Mouse (Mus musculus): Measurements from ENCODE around the gene Klk10. TPM values are rescaled to one million over a fixed set of nuclear protein-coding genes. Genes with fewer than 3 reads are reported as not detected.

Klk10 gene
- polyA plus RNA-seq (2014; fragmentation: Nextera tagmentation; extraction: Ambion mirVana): not detected in 2 replicates

DNA sequence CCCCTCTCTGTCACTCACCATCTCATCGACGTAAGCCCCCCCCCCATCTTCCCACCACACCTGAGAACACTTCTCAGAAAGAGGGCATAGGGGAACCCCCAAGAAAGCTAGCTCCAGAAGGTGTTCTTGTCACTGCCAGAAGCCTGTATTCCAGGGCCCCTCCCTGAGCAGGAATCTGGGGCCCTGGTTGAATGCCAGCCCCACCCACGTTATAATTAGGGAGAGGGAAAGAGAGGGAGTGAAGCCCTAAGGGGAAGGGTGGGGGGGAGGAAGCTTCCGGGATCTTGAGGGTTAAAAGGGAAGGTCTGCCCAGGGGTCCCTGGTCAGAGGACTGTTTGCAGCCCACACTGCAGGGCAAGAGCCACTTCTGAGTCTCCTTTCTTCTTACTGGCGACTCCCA lies at the start of gene Klk10:
Klk10 (plus strand) TSS at position 290 of the 400 bp plus-strand sequence.
- H3K9me3 ChIP-seq (ENCODE audit: control insufficient read depth, low read length): no peaks in the 10 kb centered on the region
- H3K27me3 ChIP-seq (ENCODE audit: control insufficient read depth, insufficient read depth, low read length): 0 out of 2 replicates have a peak, but pooled peaks cover 9% of the 10 kb centered on the region
- H3K4me1 ChIP-seq (replicated peaks; ENCODE audit: control insufficient read depth, insufficient read depth, low read length): no peaks in the 10 kb centered on the region
- no peaks in the 10 kb centered on the region for H3K36me3 ChIP-seq (replicated peaks; ENCODE audit: control insufficient read depth, insufficient read depth)
- no peak within 1 kb of the TSS for H3K9ac ChIP-seq
- 68% methylated on average over 5 of the region's 5 CpGs for WGBS
- no peak within 1 kb of the TSS for H3K4me2 ChIP-seq (replicated peaks)
- no peak within 1 kb of the TSS for H3K27ac ChIP-seq
- DNase-seq (ENCODE audit: low spot score) (no peak), ATAC-seq (ENCODE audit: low FRiP score) (no peak)
- H3K4me3 ChIP-seq (replicated peaks; ENCODE audit: low read length): no peak within 1 kb of the TSS

DNA sequence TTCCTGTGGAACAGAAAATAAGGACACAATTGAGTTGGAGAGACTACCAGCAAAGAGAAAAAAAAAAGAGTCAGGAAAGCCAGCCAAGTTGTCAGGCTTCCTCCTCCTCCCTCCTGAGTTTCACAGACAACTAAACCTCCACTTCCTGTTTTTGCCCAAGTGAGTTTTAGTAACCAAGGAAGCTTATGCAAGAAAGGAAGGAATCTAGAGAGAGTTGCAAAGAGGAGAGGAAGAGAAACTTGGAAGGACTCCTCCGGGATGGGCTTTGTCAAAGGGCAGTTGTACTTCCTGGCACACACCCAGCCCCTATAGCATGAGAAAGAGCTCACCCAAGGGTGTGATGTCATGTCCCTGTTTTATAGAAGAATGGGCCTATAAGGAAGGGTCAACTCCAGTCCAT lies 33.0 kb upstream of the Klk10 start:
- Histone ChIP-seq H3K4me3 (replicated peaks; ENCODE audit: low read length) (no peak overlapping the region), H3K4me1 (replicated peaks; ENCODE audit: control insufficient read depth, insufficient read depth, low read length) (no peaks in the 10 kb centered on the region), H3K9me3 (ENCODE audit: control insufficient read depth, low read length) (no peaks in the 10 kb centered on the region), H3K4me2 (replicated peaks) (no peak overlapping the region), H3K9ac (no peak overlapping the region), H3K36me3 (replicated peaks; ENCODE audit: control insufficient read depth, insufficient read depth) (no peaks in the 10 kb centered on the region), H3K27me3 (ENCODE audit: control insufficient read depth, insufficient read depth, low read length) (no peaks in the 10 kb centered on the region), H3K27ac (no peak overlapping the region)
- DNase-seq (ENCODE audit: low spot score) (peak; percentile 26), ATAC-seq (ENCODE audit: low FRiP score) (no peak)
- 37% methylated on average over 1 of the region's 1 CpGs for WGBS

DNA sequence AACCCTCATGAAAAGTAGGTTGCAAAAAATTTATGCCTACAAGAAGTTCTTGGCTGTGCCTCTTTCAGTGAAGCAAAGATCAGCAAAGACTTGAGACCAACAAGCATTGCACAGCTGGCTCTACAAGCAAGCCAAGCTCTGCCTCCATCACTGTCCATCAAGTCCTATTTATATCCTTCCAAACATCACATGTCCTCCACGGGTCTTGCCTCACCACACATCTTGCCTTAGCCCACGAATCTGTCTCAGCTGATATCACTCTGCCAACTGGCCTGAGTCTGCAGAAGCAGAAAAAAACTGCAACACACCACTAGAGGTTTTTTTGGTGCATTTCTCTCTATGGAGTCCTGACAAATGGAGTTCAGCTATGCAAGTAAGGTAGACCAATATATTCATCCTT lies 28.0 kb upstream of the Klk10 start:
- 74% methylated on average over 2 of the region's 2 CpGs for WGBS

DNA sequence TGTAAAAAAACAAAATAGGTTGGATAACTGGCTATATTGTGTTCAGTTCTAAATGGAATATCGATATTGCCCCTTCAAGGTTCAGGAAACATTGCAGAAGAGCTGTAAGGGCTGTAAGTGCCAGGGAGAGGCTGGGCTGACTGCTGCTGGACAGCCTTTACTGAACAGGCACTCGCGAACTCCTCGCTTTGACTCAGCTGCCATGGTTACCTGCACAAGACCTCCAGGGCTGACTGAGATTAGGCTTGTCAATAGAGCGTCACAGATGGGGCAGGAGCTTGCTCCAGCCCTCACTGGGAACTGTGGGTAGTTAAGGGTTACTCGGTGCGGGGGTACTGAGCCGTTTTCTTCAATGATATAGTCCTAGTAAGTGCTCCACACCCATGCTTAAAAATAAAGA lies 14.4 kb upstream of the Klk10 start:
- no peak for DNase-seq (ENCODE audit: low spot score)
- WGBS: 45% methylated on average over 8 of the region's 8 CpGs

More for the DNA sequence above, 28.0 kb upstream of the Klk10 start:
- no peak overlapping the region for H3K9ac ChIP-seq
- no peak overlapping the region for H3K4me2 ChIP-seq (replicated peaks)
- no peak overlapping the region for H3K4me3 ChIP-seq (replicated peaks; ENCODE audit: low read length)
- H3K27ac ChIP-seq: no peak overlapping the region
- no peaks in the 10 kb centered on the region for H3K27me3 ChIP-seq (ENCODE audit: control insufficient read depth, insufficient read depth, low read length)
- no peaks in the 10 kb centered on the region for H3K36me3 ChIP-seq (replicated peaks; ENCODE audit: control insufficient read depth, insufficient read depth)
- no peak for ATAC-seq (ENCODE audit: low FRiP score)
- no peaks in the 10 kb centered on the region for H3K4me1 ChIP-seq (replicated peaks; ENCODE audit: control insufficient read depth, insufficient read depth, low read length)
- H3K9me3 ChIP-seq (ENCODE audit: control insufficient read depth, low read length): no peaks in the 10 kb centered on the region
- no peak for DNase-seq (ENCODE audit: low spot score)

DNA sequence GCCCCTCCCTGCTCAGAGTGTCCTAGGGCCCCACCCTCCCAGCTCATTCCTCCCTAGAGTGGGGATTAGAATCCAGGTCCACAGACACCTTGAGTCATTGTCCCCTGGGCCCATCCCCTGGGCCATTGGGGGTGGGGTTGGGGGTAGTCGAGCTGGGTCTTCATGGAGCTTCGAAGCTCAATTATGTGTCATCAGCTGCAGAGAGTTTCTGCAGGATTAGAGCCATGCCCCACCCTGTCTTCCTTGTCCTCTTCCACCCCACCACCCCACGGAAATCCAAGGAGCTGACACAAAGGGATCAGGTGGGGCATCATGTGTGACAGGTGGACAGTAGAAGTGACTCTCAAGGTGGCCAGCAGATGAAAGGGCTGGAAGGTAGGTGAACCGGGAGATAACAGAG lies 12.2 kb upstream of the Klk10 start, which contains the start of gene Klk12:
Klk12 (plus strand) TSS at position 301 of the 400 bp plus-strand sequence.
- Histone ChIP-seq H3K9ac (no peak within 1 kb of the TSS), H3K4me1 (replicated peaks; ENCODE audit: control insufficient read depth, insufficient read depth, low read length) (no peaks in the 10 kb centered on the region), H3K4me2 (replicated peaks) (no peak within 1 kb of the TSS), H3K4me3 (replicated peaks; ENCODE audit: low read length) (no peak within 1 kb of the TSS), H3K27ac (no peak within 1 kb of the TSS), H3K27me3 (ENCODE audit: control insufficient read depth, insufficient read depth, low read length) (no peaks in the 10 kb centered on the region), H3K9me3 (ENCODE audit: control insufficient read depth, low read length) (no peaks in the 10 kb centered on the region), H3K36me3 (replicated peaks; ENCODE audit: control insufficient read depth, insufficient read depth) (no peaks in the 10 kb centered on the region)
- ATAC-seq (ENCODE audit: low FRiP score) (no peak), DNase-seq (ENCODE audit: low spot score) (no peak)
- 87% methylated on average over 4 of the region's 4 CpGs for WGBS

More for the DNA sequence above, 14.4 kb upstream of the Klk10 start:
- Histone ChIP-seq H3K27me3 (ENCODE audit: control insufficient read depth, insufficient read depth, low read length) (no peaks in the 10 kb centered on the region), H3K4me2 (replicated peaks) (no peak overlapping the region), H3K36me3 (replicated peaks; ENCODE audit: control insufficient read depth, insufficient read depth) (no peaks in the 10 kb centered on the region), H3K27ac (no peak overlapping the region), H3K4me1 (replicated peaks; ENCODE audit: control insufficient read depth, insufficient read depth, low read length) (no peaks in the 10 kb centered on the region), H3K9ac (no peak overlapping the region), H3K9me3 (ENCODE audit: control insufficient read depth, low read length) (no peaks in the 10 kb centered on the region), H3K4me3 (replicated peaks; ENCODE audit: low read length) (no peak overlapping the region)
- no peak for ATAC-seq (ENCODE audit: low FRiP score)

DNA sequence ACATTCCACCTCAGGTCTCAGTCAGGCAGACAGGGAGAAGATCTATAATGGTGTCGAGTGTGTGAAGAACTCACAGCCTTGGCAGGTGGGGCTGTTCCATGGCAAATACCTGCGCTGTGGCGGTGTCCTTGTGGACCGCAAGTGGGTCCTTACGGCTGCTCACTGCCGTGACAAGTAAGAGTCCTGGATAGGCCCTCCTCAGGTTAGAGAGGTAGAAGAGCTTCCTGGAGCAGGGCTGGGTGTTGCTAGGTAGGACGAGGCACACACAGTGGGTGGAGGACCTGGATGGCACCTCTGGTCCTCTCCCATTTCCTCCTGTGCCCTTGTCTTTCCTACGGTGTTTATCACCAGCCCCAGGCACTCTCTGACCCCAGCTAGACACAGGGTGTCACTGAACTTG lies 11.2 kb upstream of the Klk10 start:
- no peaks in the 10 kb centered on the region for H3K4me1 ChIP-seq (replicated peaks; ENCODE audit: control insufficient read depth, insufficient read depth, low read length)
- no peaks in the 10 kb centered on the region for H3K36me3 ChIP-seq (replicated peaks; ENCODE audit: control insufficient read depth, insufficient read depth)
- WGBS: 91% methylated on average over 8 of the region's 8 CpGs
- H3K4me2 ChIP-seq (replicated peaks): no peak overlapping the region
- H3K9ac ChIP-seq: no peak overlapping the region
- DNase-seq (ENCODE audit: low spot score): no peak
- H3K9me3 ChIP-seq (ENCODE audit: control insufficient read depth, low read length): no peaks in the 10 kb centered on the region
- H3K27ac ChIP-seq: no peak overlapping the region
- no peak for ATAC-seq (ENCODE audit: low FRiP score)
- H3K27me3 ChIP-seq (ENCODE audit: control insufficient read depth, insufficient read depth, low read length): no peaks in the 10 kb centered on the region
- no peak overlapping the region for H3K4me3 ChIP-seq (replicated peaks; ENCODE audit: low read length)

DNA sequence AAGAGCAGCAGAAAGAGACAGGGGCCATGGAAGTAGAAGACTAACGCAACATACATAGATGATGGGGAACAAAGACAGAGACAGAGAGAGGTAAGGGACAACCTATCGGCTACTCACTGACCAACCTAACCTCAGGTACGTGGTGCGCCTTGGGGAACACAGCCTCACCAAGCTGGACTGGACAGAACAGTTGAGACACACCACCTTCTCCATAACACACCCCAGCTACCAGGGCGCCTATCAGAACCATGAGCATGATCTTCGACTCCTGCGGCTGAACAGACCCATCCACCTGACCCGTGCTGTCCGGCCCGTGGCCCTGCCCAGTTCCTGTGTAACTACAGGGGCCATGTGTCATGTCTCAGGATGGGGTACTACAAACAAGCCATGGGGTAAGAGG lies 10.1 kb upstream of the Klk10 start:
- H3K27me3 ChIP-seq (ENCODE audit: control insufficient read depth, insufficient read depth, low read length): no peaks in the 10 kb centered on the region
- no peak for ATAC-seq (ENCODE audit: low FRiP score)
- 95% methylated on average over 10 of the region's 10 CpGs for WGBS
- H3K9ac ChIP-seq: no peak overlapping the region
- no peak for DNase-seq (ENCODE audit: low spot score)
- no peak overlapping the region for H3K4me3 ChIP-seq (replicated peaks; ENCODE audit: low read length)
- no peaks in the 10 kb centered on the region for H3K4me1 ChIP-seq (replicated peaks; ENCODE audit: control insufficient read depth, insufficient read depth, low read length)
- no peaks in the 10 kb centered on the region for H3K36me3 ChIP-seq (replicated peaks; ENCODE audit: control insufficient read depth, insufficient read depth)
- no peak overlapping the region for H3K4me2 ChIP-seq (replicated peaks)
- H3K27ac ChIP-seq: no peak overlapping the region
- no peaks in the 10 kb centered on the region for H3K9me3 ChIP-seq (ENCODE audit: control insufficient read depth, low read length)

DNA sequence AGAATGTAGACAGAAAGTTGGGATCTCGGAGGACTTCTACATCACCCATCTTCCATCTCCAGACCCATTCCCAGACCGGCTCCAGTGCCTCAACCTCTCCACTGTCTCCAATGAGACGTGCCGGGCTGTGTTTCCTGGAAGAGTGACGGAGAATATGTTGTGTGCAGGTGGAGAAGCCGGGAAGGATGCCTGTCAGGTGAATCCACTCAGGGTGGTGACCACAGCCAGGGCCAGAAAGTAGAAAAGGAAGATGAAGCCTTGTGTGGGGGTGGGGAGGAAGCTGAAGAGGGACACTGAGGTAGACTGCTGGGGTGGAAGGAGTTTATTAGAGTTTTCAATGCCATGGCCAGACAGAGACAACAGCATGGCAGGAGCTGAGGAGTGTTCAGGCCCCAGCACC lies 8.9 kb upstream of the Klk10 start:
- Histone ChIP-seq H3K9me3 (ENCODE audit: control insufficient read depth, low read length) (no peaks in the 10 kb centered on the region), H3K4me1 (replicated peaks; ENCODE audit: control insufficient read depth, insufficient read depth, low read length) (no peaks in the 10 kb centered on the region), H3K27ac (no peak overlapping the region), H3K4me3 (replicated peaks; ENCODE audit: low read length) (no peak overlapping the region), H3K27me3 (ENCODE audit: control insufficient read depth, insufficient read depth, low read length) (no peaks in the 10 kb centered on the region), H3K4me2 (replicated peaks) (no peak overlapping the region), H3K9ac (no peak overlapping the region), H3K36me3 (replicated peaks; ENCODE audit: control insufficient read depth, insufficient read depth) (no peaks in the 10 kb centered on the region)
- 93% methylated on average over 6 of the region's 6 CpGs for WGBS
- DNase-seq (ENCODE audit: low spot score) (no peak), ATAC-seq (ENCODE audit: low FRiP score) (no peak)

DNA sequence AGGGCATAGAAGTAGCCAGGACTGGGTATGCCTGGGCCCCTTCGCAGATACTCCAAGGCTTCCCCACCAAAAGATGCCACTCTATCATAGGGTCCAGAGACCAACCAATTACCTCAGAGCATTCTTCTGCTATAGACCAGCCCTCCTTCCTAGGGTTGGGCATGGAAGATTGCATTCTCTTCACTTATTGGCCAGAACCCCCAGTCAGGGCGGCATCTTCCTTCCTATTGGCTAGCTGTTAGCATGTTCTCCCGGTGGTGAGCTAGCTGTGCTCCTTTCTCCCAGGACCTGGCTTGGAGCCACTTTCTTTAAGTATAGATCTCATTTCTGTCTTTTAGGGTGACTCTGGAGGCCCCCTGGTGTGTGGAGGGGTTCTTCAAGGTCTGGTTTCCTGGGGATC lies 7.9 kb upstream of the Klk10 start:
- no peaks in the 10 kb centered on the region for H3K27me3 ChIP-seq (ENCODE audit: control insufficient read depth, insufficient read depth, low read length)
- no peak overlapping the region for H3K27ac ChIP-seq
- no peaks in the 10 kb centered on the region for H3K4me1 ChIP-seq (replicated peaks; ENCODE audit: control insufficient read depth, insufficient read depth, low read length)
- 79% methylated on average over 3 of the region's 3 CpGs for WGBS
- DNase-seq (ENCODE audit: low spot score) (no peak), ATAC-seq (ENCODE audit: low FRiP score) (no peak)
- no peak overlapping the region for H3K4me3 ChIP-seq (replicated peaks; ENCODE audit: low read length)
- no peaks in the 10 kb centered on the region for H3K9me3 ChIP-seq (ENCODE audit: control insufficient read depth, low read length)
- no peaks in the 10 kb centered on the region for H3K36me3 ChIP-seq (replicated peaks; ENCODE audit: control insufficient read depth, insufficient read depth)
- no peak overlapping the region for H3K4me2 ChIP-seq (replicated peaks)
- no peak overlapping the region for H3K9ac ChIP-seq

DNA sequence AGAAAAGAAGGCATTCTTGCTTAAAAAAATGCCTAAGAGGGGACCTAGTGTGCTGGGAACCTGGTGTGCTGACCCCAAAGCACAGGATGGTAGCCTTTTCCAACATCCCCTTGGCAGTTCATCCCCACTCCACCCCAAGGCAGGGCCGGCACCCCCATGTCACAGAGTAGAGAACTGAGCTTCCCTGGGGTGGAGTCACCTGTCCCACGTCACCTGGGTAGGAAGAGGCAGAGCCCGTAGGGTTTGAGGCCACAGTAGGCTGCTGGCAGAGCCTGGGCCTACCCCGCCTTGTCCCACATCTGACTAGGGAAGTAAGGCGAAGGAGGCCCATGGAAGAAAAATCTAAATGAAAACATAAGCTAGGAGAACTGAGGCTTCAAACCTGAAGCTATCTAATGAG lies 6.5 kb upstream of the Klk10 start, which contains the start of gene Klk11:
Klk11 (plus strand) TSS at position 241 of the 400 bp plus-strand sequence.
- H3K9me3 ChIP-seq (ENCODE audit: control insufficient read depth, low read length): no peaks in the 10 kb centered on the region
- H3K27ac ChIP-seq: no peak within 1 kb of the TSS
- ATAC-seq (ENCODE audit: low FRiP score) (no peak), DNase-seq (ENCODE audit: low spot score) (no peak)
- no peak within 1 kb of the TSS for H3K4me2 ChIP-seq (replicated peaks)
- H3K36me3 ChIP-seq (replicated peaks; ENCODE audit: control insufficient read depth, insufficient read depth): no peaks in the 10 kb centered on the region
- H3K9ac ChIP-seq: no peak within 1 kb of the TSS
- no peaks in the 10 kb centered on the region for H3K4me1 ChIP-seq (replicated peaks; ENCODE audit: control insufficient read depth, insufficient read depth, low read length)
- no peaks in the 10 kb centered on the region for H3K27me3 ChIP-seq (ENCODE audit: control insufficient read depth, insufficient read depth, low read length)
- 93% methylated on average over 5 of the region's 5 CpGs for WGBS
- H3K4me3 ChIP-seq (replicated peaks; ENCODE audit: low read length): no peak within 1 kb of the TSS

Measured in hindbrain, embryonic 14.5 days (tissue).